Mouse (Mus musculus) layer of hippocampus, postnatal 25 days (tissue): ENCODE measurements at regions not wholly inside any gene's neighbourhood (a gene's known extent, or its start where the extent isn't known, plus 50 kb on each side); places are given as distances from the start of the nearest gene placed in this dataset.

ENCODE experiments used
- DNase-seq, 2 experiments: peaks; one replicate each; pipeline ENCODE4 v3.0.0; 2022; ENCODE audit warnings: mixed read lengths in 2 of 2, low spot score in 1 of 2; ENCODE audit errors: extremely low spot score in 1 of 2

DNA sequence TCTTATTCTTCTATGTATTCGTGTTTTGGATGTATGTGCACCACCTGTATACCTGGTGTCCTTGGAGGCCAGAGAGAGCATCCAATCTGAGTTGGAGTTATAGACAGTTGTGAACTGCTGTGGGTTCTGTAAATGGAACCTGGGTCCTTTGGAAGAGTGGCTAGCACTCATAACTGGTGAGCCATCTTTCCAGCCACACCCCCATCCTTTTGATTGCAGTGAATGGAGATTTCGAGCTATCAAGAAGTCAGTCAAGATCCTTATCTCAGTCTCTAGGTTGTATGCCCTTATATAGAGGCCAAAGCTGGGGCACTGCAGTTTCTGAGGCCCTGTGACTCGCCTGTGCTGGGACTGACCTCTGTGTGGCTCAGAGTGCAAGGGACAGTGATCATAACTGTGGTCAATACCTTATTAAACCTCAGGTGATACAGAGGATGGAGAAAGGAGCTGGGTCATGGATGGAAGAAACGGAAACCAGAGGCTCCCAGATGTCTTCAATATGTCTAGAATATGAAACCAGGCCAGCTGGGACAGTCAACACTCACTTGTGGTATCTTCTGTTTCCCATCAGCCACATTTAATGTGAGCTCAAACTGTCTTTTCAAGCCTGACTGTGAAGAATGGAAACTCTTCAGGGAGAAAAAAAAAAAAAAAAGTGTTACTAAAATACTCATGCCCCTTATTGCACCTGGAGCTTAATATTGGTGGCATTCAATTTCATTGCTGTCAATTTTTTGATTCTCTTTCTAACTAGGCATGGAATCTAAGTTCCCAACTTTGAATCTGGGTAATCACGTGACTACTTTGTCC, 86.2 kb upstream of the Cpm start:
- DNase-seq, result no peak

DNA sequence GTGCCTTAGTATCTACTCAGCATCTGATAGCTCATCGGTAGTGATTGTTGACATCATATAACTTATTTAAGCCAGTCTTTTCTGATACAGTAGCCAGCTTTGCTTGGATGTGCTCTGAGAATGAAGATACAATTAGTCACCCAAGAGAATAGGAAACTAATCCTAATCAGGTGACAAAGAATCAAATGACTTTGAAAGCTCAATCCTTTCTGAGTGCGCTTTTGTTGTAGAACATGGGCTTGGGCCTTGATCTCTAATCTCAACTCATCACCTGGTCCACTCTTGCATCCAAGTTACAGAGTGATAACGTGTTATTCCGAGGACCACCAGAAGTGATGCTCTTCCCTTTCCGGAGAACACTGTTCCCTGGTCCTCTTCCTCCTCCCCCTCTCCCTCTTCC, 86.9 kb upstream of the Cpm start:
- DNase-seq, result no peak

DNA sequence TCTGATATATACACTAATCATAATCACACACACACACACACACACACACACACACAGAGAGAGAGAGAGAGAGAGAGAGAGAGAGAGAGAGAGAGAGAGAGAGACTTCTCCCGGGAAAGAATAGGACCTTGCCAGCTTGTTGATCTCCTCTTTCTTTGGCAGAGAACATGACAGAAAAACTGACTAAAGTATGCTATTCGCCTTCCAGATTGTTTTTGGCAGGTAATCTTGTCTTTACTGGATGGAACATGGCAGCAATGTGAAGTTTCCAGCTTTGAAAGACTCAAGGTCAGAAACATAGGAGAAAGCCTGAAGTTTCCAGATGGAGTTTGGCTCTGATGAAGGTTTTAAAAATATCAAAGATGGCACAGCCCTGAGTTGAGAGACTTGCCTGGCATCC, 87.8 kb upstream of the Cpm start:
- DNase-seq, result no peak

DNA sequence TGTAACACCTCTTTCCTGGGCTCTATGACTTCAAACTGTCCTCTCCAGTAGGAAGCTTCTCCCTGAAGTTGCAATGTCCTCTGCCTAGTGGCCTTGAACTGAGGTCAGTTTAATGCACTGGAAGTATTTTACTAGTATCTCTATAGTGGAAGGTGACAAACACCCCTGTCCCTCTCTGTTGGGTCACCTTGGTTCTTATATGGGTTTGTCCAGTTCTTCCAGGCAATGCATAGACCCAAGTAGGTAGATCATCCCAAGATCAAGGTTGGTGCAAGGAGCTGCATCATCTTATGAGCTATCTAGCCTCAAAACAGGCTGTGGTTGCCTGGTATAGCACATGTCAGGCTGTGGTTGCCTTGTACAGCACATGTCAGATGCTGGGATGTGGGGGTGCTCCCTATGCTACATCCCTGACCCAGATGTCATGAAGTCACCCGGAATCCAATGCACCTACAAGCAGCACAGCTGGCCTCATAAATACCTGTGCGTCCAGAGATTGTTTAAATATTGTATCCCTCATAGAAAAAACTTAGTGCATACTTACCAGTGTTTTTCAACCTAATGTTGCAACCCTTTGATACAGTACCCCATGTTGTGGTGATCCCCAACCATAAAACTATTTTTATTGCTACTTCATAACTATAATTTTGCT, 88.4 kb upstream of the Cpm start:
- no peak for DNase-seq

DNA sequence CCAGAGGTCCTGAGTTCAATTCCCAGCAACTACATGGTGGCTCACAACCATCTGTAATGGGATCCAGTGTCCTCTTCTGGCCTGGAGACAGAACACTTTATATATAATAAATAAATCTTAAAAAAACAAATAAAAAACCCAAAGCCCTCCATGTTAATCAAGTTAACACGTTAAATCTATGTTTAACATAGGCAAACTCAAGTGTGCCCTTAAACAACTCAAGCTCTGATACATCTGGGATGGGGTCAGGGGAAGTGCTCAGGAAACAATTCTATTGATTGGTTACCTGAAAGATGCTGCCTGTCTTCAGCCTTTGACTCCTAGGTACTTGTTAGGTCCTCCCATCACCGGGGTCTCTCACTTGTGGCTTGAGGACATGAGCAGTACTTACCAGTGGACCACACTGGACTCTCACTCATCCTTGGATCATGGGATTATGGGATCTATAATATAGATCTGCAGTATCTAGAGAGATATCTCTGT, 89.1 kb upstream of the Cpm start:
- no peak for DNase-seq

DNA sequence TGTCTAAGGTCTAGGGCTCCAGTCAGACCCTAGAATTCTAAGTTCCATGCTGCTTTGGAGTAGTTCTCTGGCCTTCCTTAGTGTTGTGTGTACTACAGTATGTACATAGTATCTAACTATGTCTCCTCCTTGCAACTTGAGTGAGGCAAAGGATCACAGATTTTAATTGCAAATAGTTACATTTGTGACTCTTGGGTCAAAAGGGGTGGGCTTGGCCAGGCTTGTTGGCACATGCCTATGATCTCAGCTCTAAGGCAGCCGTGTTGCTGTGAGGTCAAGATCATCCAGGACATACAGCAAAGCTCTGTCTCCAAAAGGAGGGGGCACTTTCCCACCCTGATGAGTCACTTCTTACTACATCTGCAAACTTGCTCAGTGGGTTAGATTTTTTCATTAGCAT, 89.8 kb upstream of the Cpm start:
- DNase-seq, result no peak

DNA sequence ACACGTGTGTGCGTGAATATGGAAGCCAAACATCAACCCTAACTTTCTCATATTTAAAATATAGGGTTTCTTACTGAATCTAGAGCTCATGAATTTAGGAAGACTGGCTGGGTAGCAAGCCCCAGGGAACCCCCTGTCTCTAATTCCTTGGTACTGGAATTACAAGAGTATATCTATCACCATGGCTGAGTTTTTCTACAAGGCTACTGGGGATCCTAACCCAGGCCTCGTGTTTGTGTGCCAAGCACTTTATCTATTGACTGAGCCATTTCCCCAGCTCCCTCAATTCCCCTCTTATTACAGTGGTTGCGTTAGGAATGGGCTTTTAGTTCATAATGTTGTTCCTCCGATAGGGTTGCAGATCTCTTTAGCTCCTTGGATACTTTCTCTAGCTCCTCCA, 90.6 kb upstream of the Cpm start:
- DNase-seq, result no peak

DNA sequence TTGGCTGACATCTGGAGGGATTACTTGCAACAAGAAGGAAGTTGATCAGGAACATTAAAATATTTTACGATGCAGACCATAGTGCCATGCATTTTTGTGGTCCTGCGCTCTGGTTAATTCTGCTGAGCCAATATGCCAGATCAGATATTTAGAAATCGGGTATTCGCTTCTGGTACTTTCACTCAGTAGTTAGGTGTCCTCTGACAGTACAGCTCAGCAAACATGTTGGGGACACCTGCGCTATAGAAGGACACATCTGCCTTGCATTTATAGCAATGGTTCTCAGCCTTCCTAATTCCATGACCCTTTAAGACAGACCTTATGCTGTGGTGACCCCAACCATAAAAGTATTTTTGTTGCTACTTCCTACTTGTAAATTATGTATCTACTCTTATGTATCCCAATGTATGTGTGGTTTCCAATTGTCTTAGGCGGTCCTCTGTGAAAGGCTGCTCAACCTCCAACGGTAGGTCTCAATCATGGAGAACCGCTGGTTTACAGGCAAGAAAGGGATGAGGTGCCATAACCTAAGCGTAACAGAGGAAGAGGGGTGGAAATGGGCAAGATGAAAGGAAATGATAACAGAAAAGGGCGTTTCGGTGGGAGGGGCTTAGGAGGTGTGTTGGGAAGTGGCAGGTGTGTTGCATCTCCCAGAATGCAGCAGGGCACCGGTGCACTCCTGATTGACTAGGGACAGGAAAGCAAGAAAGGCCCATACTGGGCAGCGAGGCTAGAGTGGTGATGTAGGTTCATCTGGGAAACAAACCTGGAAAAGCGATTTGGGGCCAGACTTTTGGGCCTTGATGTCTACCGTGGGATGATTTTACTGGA, 92.3 kb upstream of the Cpm start:
- DNase-seq, result no peak

DNA sequence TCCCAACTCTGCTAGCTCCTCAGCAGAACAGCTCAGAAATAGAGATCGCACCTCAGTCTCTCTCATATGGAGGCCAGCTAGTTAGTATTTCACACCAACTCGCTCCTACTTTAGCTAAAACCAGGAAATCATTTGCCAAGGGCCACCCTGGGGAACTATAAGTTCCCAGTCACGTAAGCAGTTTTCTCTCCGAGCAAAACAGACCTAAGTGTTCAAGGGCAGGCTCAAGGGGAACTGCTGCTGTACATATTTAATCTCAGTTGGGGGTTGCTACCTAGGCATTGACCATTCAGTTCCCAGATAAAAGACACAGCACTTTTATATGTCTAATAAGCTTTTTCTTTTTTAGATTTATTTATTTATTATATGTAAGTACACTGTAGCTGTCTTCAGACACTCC, 93.5 kb upstream of the Cpm start:
- no peak for DNase-seq

DNA sequence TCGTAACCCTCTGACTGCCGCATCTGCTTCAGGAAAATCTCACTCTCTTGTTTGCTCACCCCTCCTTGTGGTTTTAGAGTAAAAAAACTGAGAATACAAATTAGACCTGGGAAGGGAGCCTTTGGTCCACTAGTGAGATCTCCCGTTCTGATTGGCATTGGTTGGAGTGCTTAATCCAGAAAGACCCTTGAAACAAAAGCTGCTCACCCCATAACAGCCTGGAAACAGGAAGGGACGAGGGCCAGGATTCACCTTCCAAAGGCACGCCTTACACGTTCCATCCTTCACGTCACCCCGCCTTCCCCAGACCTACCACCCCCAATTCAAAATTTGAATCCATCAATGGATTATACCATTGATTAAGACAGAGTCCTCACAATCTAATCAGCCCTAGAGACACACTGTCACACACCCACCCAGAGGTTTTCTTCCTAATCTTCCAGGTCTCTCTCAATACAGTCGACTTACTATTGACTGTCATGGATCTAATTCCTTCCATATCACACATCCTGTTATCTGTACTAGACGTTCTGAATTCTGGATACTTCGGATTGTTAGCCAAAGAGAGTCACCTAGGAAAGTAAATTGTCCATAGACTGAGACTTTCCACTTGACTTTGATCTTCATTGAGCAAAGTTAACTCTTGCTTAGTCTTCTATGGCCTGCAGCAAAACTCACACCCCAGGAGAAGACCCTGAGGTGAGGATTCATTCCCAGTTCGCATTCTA, 94.1 kb upstream of the Cpm start:
- DNase-seq, result no peak

DNA sequence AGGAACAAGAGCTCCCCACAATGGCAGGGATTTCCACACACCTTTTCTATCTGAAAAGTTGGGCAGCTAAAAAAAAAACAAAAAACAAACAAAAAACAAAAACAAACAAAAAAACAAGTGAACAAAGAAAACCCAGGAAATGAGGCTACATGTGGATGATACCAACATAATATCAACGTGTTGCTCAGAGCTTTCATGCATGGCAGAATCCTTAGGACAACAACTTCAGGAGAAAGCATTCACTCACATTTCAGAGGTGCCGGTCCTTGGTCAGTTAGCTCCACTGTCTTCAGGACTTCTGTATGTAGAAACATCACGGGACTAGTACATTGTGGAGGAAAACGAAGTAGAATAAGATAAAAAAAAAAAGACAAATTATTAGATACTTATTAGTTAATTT, 94.8 kb upstream of the Cpm start:
- no peak for DNase-seq

DNA sequence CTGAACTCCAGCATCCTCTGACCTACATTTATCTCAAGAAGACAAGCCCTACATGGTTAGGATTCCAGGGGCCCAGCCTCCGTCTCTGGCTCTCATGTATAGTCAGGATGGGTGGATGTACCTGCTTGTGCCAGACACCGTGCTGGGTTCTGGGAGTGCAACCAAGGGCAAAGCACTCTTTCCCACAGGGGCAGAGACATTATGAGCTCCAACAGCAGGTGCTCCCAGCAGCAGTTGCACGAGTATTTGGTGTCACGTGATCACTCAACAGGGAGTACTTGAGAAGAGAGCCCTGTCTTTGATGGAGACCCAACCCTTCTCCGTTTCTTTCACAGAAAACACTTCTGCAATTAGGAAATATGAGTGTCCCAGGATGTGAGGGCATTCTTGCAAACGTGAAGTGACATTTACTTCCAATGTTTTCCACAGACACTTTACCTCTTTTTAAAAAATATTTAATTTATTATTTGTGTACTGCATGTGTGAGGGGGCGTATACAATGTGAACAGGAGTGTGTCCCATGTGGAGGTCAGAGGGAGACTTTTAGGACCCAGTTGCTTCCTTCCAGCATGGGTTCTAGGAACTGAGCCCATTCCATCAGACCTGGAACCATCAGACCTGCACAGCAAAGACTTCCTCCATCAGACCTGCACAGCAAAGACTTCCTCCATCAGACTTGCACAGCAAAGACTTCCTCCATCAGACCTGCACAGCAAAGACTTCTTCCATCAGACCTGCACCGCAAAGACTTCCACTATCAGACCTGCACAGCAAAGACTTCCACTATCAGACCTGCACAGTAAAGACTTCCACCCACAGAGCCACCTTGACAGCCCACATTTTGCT, 95.5 kb upstream of the Cpm start:
- no peak for DNase-seq

DNA sequence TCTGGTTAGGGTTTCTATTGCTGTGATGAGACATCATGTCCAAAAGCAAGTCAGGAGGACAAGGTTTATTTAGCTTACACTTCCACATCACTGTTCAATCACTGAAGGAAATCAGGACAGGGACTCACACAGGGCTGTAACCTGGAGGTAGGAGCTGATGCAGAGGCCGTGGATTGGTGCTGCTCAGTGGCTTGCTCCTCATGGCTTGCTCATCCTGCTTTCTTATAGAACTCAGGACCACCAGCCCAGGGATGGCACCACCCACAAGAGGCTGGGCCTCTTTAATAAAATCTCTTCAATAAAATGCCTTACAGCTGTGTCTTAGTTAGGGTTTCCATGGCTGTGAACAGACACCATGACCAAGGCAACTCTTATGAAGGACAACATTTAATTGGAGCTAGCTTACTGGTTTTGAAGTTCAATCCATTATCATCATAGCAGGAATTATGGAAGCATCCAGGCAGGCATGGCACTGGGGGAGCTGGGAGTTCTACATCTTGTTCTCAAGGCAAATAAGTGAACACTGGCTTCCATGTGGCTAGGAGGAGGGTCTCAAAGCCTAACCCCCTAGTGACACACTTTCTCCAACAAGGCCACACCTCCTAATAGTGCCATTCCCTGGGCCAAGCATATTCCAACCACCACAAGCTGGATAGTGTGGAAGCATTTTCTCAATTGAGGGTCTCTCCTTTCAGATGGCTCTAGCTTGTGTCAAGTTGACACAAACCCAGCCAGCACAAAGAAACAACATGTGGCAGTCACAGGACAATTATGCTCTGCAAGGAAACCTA, 96.4 kb upstream of the Cpm start:
- DNase-seq, result no peak

DNA sequence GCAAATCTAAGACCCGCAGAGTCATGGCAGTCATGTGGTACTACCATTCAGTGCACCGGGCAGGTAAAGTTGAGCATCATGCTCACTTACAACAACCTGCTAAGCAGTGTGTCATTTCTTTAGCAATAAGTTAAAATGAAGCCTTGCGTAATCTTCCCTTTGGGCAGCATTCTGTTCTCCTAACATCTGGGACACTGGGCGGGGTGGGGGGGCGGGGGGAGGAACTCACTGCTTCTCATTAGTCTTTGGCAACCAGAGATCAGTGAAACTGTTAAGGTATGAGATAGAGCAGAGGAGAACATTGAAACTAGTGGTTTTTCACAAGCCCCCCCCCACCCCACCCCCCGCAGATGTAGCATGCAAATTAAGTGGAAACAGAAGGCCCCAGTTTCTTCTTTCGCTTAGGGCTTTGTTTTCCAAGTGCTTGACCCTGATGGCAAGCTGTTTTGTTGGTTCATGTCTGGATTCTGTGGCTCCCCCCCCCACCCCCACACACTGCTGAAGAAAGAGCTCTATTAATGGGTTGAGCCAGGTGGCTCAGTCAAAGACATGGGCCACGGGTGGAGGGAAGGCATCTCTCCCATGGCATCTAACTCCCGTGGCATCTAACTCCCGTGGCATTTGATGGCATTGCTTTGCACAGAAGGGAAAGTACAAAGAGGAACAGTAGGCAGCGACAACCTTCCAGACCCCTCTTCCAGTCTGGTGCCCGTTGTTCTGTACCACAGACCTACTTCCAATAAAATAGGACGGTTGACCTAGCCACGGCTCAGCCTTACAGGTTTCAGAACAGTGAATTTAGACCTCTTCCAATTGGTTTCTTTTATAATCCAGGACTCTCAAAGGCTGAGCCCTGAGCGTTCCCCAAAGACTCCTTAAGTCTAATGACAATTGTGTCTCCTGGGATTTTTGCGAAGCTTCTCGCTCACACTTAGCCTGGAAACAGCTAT, 97.2 kb upstream of the Cpm start:
- DNase-seq, result no peak

DNA sequence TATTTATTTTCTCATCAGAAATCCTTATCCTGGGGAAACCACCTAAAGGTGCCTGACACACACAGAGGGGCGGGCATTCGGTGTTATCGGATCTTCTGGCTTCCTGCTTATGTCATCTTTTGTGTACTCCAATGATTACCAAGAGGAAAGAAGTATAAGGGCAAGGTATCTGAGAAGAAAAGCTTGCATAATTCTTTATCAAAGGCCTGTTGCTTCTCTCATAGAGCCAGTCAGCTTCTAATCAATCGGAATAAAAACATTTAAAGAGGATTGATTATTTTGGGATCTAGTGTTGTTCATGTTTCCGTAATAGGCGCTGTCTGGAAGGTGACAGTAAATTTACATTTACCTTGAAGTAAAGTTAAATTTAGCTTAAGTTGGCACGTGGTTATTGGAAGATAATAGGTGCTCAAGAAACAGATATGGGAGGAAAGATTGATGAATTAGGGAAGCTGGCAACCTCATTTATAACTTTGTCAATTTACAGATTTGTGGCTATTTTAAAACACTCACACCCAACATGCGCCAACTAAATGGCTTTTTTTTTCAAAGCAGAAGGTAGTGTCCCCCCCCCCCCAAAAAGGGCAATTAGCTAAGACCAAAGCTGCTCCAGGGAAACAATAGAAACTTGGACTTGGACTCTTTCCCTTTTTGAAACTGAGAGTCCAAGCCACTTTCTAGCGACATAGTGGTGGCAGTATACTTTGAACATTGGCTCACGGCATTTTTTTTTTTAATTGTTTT, 98.3 kb upstream of the Cpm start:
- DNase-seq, result no peak

DNA sequence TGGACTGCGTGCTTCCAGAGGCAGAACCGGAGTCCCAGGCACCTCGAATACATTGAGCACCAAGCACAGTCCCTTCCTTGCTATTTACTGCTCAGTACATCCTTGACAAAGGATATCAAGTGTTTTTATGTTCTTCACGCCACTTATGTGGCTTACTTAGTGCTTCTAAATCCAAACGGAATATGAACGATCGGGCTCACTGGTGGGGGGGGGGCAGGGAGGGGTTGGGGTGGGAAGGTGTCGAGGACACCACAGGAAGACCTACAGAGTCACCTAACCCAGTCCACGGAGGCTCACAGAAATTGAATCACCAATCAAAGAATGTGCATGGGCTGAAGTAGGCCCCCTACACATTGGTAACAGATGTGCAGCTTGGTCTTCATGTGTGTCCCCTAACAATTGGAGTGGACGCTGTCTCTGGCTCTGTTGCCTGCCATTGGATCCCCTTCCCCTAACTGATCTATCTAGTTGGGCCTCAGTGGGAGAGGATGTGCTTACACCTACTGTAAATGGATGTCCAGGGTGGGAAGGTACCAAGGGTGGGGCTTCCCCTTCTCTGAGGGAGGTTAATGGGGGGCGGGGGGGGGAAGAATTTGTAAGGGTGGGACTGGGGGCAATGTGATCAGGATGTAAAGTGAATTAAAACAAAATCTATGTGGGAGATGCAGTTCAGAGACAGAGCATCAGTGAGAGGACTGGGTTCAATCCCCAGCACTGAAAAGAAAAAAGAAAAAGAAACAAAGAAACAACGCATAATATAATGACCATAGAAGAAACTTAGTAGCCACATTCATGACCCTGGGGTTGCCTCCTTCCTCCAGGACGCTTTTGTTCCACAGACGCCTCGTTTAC, 99.1 kb upstream of the Cpm start:
- DNase-seq, result no peak
